Mouse (Mus musculus) liver, adult 2 months (tissue): ENCODE measurements around the gene Hspa4. TPM values are rescaled to one million over a fixed set of nuclear protein-coding genes. Genes with fewer than 3 reads are reported as not detected.
A peak's percentile ranks its signal among the peaks of the same experiment; 100 is the strongest.

Source experiments
- DNase-seq: peaks from one replicate; pipeline ENCODE4 v3.0.0-alpha.2; 2011; ENCODE audit warnings: low read depth, low spot score; ENCODE audit errors: extremely low read depth
- H3K27ac ChIP-seq: fragments of 200-500 bp; replicated peaks from 2 replicates; pipeline ENCODE4 v1.5.1; 2012; ENCODE audit warnings: low read depth, mild to moderate bottlenecking, control low read depth, inconsistent platforms, low read length; ENCODE audit not compliant: insufficient read depth
- H3K27me3 ChIP-seq: fragments of 200-500 bp; 2 replicates; pipeline ENCODE4 v1.6.1; 2012; ENCODE audit warnings: mild to moderate bottlenecking, moderate library complexity, low read length, inconsistent platforms; ENCODE audit not compliant: control insufficient read depth, insufficient read depth
- H3K36me3 ChIP-seq: fragments of 200-500 bp; 2 replicates; pipeline ENCODE4 v1.6.1; 2012; ENCODE audit warnings: low read length, inconsistent platforms; ENCODE audit not compliant: control insufficient read depth, insufficient read depth
- H3K4me1 ChIP-seq: fragments of 200-500 bp; 2 replicates; pipeline ENCODE4 v1.6.1; 2011; ENCODE audit warnings: low read length; ENCODE audit not compliant: control insufficient read depth, insufficient read depth
- H3K4me3 ChIP-seq: fragments of 200-500 bp; 2 replicates; pipeline ENCODE4 v1.5.1; 2011; ENCODE audit warnings: low read depth, mild to moderate bottlenecking, control low read depth, low read length, moderate library complexity; ENCODE audit not compliant: insufficient read depth
- H3K79me2 ChIP-seq: fragments of 200-500 bp; 2 replicates; pipeline ENCODE4 v1.6.1; 2012; ENCODE audit warnings: inconsistent platforms, mild to moderate bottlenecking, low read length, moderate library complexity; ENCODE audit not compliant: control insufficient read depth, insufficient read depth
- H3K9ac ChIP-seq: fragments of 200-500 bp; 2 replicates; pipeline ENCODE4 v1.6.1; 2012; ENCODE audit warnings: low read depth, mild to moderate bottlenecking, control low read depth, inconsistent platforms, low read length
- CTCF ChIP-seq: fragments of 200-500 bp; IDR thresholded peaks from 2 replicates; pipeline ENCODE4 v1.5.1; 2011; ENCODE audit warnings: low read depth, low read length, control low read depth
- POLR2A ChIP-seq: fragments of 200-500 bp; IDR thresholded peaks from 2 replicates; pipeline ENCODE4 v1.6.1; 2011; ENCODE audit warnings: low read length, control low read depth; ENCODE audit not compliant: insufficient read depth; ENCODE audit errors: extremely low read depth
- WGBS: fragments of 180-500 bp; shearing (Covaris S2); methylation state at CpG from one replicate; pipeline ENCODE4 v1.1.7; 2018; 5-methylcytosine and 5-hydroxymethylcytosine counted together
- polyA plus RNA-seq: library from polyadenylated mRNA; depleted of rRNA; stranded (reverse); fragments of >200 nt; gene quantifications from 2 replicates; pipeline ENCODE4 v1.2.3, GENCODE M21; 2012
- total RNA-seq: library from RNA; depleted of rRNA; stranded (reverse); fragments of >200 nt; gene quantifications from 2 replicates; pipeline ENCODE4 v1.2.3, GENCODE M21; 2014

Hspa4 gene
- total and polyA plus RNA-seq, 2 experiments = 16.6 to 55.9 TPM

- Histone ChIP-seq H3K9ac (no peak overlapping the region), H3K79me2 (no peaks in the 10 kb centered on the region; the same call in 1 of the 2 replicates), H3K36me3 (no peaks in the 10 kb centered on the region), H3K27ac (peak overlapping the region; percentile 17; the same call in 1 of the 2 replicates), H3K4me1 (peaks cover 22% of the 10 kb centered on the region), H3K4me3 (no peak overlapping the region), H3K27me3 (no peaks in the 10 kb centered on the region)
- 65% methylated on average over 14 of the region's 14 CpGs for WGBS
- no peak for TF ChIP-seq CTCF
- peak; percentile 82 for DNase-seq
These were observed 4.0 kb upstream of the Hspa4 start for GRCm38 (mm10) chr11:53304044-53304840.

- H3K9ac ChIP-seq = peak overlapping the region; percentile 83
- WGBS = 53% methylated on average over 9 of the region's 9 CpGs
- peak overlapping the region; percentile 81 for H3K4me3 ChIP-seq
- peaks cover 23% of the 10 kb centered on the region for H3K4me1 ChIP-seq
- peak overlapping the region; percentile 92 for H3K27ac ChIP-seq
- H3K36me3 ChIP-seq = 0 out of 2 replicates have a peak, but pooled peaks cover 3% of the 10 kb centered on the region
- no peak for TF ChIP-seq CTCF
- TF ChIP-seq POLR2A = no peak
- peaks cover 19% of the 10 kb centered on the region; the same call in 1 of the 2 replicates for H3K79me2 ChIP-seq
- H3K27me3 ChIP-seq = no peaks in the 10 kb centered on the region
- no peak for DNase-seq
These were observed 884 bp upstream of the Hspa4 start for GRCm38 (mm10) chr11:53301167-53301515.

GRCm38 (mm10) chr11:53299551-53300329, 517 bp downstream of the Hspa4 start:
- Histone ChIP-seq H3K79me2 (peaks cover 20% of the 10 kb centered on the region; the same call in 1 of the 2 replicates), H3K4me1 (peaks cover 23% of the 10 kb centered on the region), H3K27ac (peak overlapping the region; percentile 87), H3K36me3 (0 out of 2 replicates have a peak, but pooled peaks cover 3% of the 10 kb centered on the region), H3K27me3 (no peaks in the 10 kb centered on the region), H3K9ac (peak overlapping the region; percentile 91), H3K4me3 (peak overlapping the region; percentile 81)
- under 1% methylated on average over 80 of the region's 80 CpGs for WGBS
- TF ChIP-seq POLR2A = no peak
- TF ChIP-seq CTCF = no peak
- DNase-seq = peak; percentile 66

GRCm38 (mm10) chr11:53297947-53298860, 2.1 kb downstream of the Hspa4 start:
- Histone ChIP-seq H3K9ac (peak overlapping the region; percentile 46; the same call in 1 of the 2 replicates), H3K36me3 (peaks cover 5% of the 10 kb centered on the region; the same call in 1 of the 2 replicates), H3K4me3 (no peak overlapping the region), H3K27ac (no peak overlapping the region), H3K79me2 (peaks cover 26% of the 10 kb centered on the region), H3K27me3 (no peaks in the 10 kb centered on the region), H3K4me1 (peaks cover 21% of the 10 kb centered on the region)
- 73% methylated on average over 7 of the region's 7 CpGs for WGBS
- TF ChIP-seq CTCF = no peak
- TF ChIP-seq POLR2A = no peak
- peak; percentile 32 for DNase-seq

GRCm38 (mm10) chr11:53296880-53297279, 3.4 kb downstream of the Hspa4 start:
- no peaks in the 10 kb centered on the region for H3K27me3 ChIP-seq
- 55% methylated on average over 4 of the region's 4 CpGs for WGBS
- peaks cover 26% of the 10 kb centered on the region for H3K79me2 ChIP-seq
- H3K9ac ChIP-seq = no peak overlapping the region
- H3K4me3 ChIP-seq = no peak overlapping the region
- H3K36me3 ChIP-seq = peaks cover 8% of the 10 kb centered on the region
- H3K27ac ChIP-seq = no peak overlapping the region
- no peak for DNase-seq
- TF ChIP-seq POLR2A (no peak), CTCF (no peak)
- H3K4me1 ChIP-seq = peaks cover 21% of the 10 kb centered on the region
